Mouse (Mus musculus) midbrain, embryonic 11.5 days (tissue): ENCODE data around the gene Prkag3. TPM values are rescaled to one million over a fixed set of nuclear protein-coding genes. Genes with fewer than 3 reads are reported as not detected.

Experiments used
- ATAC-seq: fragments of 200-750 bp; cut with Nextera tagmentation; 2 replicates; pipeline ENCODE4 v1.8.0; 2017; ENCODE audit warnings: moderate TSS enrichment, moderate library complexity; ENCODE audit not compliant: low FRiP score
- DNase-seq: peaks from one replicate; pipeline ENCODE4 v3.0.0; 2015; ENCODE audit warnings: low spot score; ENCODE audit errors: missing footprints
- H3K27ac ChIP-seq: fragments of 300-500 bp; sonication (generic); 2 replicates; pipeline ENCODE4 v1.5.1; 2014; ENCODE audit warnings: low read depth, low read length
- H3K27me3 ChIP-seq: fragments of 300-500 bp; sonication (generic); 2 replicates; pipeline ENCODE4 v1.6.1; 2014; ENCODE audit warnings: mild to moderate bottlenecking, low read length, moderate library complexity, mixed read lengths; ENCODE audit not compliant: control insufficient read depth, insufficient read depth
- H3K36me3 ChIP-seq: fragments of 300-500 bp; sonication (generic); 2 replicates; pipeline ENCODE4 v1.6.1; 2014; ENCODE audit warnings: mild to moderate bottlenecking, low read length, moderate library complexity, mixed read lengths; ENCODE audit not compliant: control insufficient read depth, insufficient read depth
- H3K4me1 ChIP-seq: fragments of 300-500 bp; sonication (generic); 2 replicates; pipeline ENCODE4 v1.6.1; 2014; ENCODE audit warnings: low read length; ENCODE audit not compliant: control insufficient read depth, insufficient read depth
- H3K4me2 ChIP-seq: fragments of 300-500 bp; sonication (generic); 2 replicates; pipeline ENCODE4 v1.6.1; 2014; ENCODE audit warnings: mild to moderate bottlenecking, moderate library complexity
- H3K4me3 ChIP-seq: fragments of 300-500 bp; sonication (generic); 2 replicates; pipeline ENCODE4 v1.5.1; 2014; ENCODE audit warnings: low read depth, low read length
- H3K9ac ChIP-seq: fragments of 300-500 bp; sonication (generic); 2 replicates; pipeline ENCODE4 v1.6.1; 2014; ENCODE audit warnings: low read length
- H3K9me3 ChIP-seq: fragments of 300-500 bp; sonication (generic); 2 replicates; pipeline ENCODE4 v1.6.1; 2016; ENCODE audit warnings: low read length; ENCODE audit not compliant: control insufficient read depth
- WGBS: fragments of 180-500 bp; shearing (Covaris S2); extraction: QIAGEN DNeasy Blood & Tissue Kit; methylation state at CpG from one replicate; pipeline ENCODE4 v1.1.7; 2014; 5-methylcytosine and 5-hydroxymethylcytosine counted together
- polyA plus RNA-seq: library from polyadenylated mRNA; unstranded; fragments of >200 nt; fragmentation: Nextera tagmentation; extraction: Ambion mirVana; gene quantifications from 2 replicates; pipeline ENCODE4 v1.2.1, GENCODE M21; 2014

Prkag3 gene
- polyA plus RNA-seq, 1 experiment from 2014 or later: not detected

GRCm38 (mm10) chr1:74712461-74713098 lies 36.4 kb downstream of the Prkag3 start:
- 41% methylated on average over 5 of the region's 5 CpGs for WGBS

GRCm38 (mm10) chr1:74712046-74712445 lies 37.0 kb downstream of the Prkag3 start:
- Histone ChIP-seq H3K36me3 (no peaks in the 10 kb centered on the region), H3K4me1 (no peaks in the 10 kb centered on the region), H3K27me3 (no peaks in the 10 kb centered on the region), H3K4me3 (no peak overlapping the region), H3K4me2 (no peak overlapping the region), H3K27ac (no peak overlapping the region), H3K9me3 (no peaks in the 10 kb centered on the region), H3K9ac (no peak overlapping the region)
- no peak for ATAC-seq
- 76% methylated on average over 4 of the region's 4 CpGs for WGBS
- no peak for DNase-seq

More at GRCm38 (mm10) chr1:74712461-74713098, 36.4 kb downstream of the Prkag3 start:
- Histone ChIP-seq H3K4me3 (peak overlapping the region; percentile 43; the same call in 1 of the 2 replicates), H3K4me2 (peak overlapping the region; percentile 92), H3K9ac (peak overlapping the region; percentile 65), H3K27ac (no peak overlapping the region), H3K36me3 (no peaks in the 10 kb centered on the region), H3K4me1 (no peaks in the 10 kb centered on the region), H3K27me3 (no peaks in the 10 kb centered on the region), H3K9me3 (no peaks in the 10 kb centered on the region)
- ATAC-seq (no peak), DNase-seq (peak; percentile 88)

- DNase-seq: no peak
- 46% methylated on average over 6 of the region's 6 CpGs for WGBS
These were observed 39.5 kb downstream of the Prkag3 start for GRCm38 (mm10) chr1:74709566-74709965.

GRCm38 (mm10) chr1:74705016-74705415 lies 44.0 kb downstream of the Prkag3 start:
- Histone ChIP-seq H3K36me3 (no peaks in the 10 kb centered on the region), H3K9me3 (no peaks in the 10 kb centered on the region), H3K27ac (no peak overlapping the region), H3K27me3 (no peaks in the 10 kb centered on the region), H3K4me1 (no peaks in the 10 kb centered on the region), H3K4me3 (no peak overlapping the region), H3K4me2 (no peak overlapping the region), H3K9ac (no peak overlapping the region)
- 90% methylated on average over 5 of the region's 5 CpGs for whole genome bisulfite sequencing
- DNase-seq (no peak), ATAC-seq (no peak)

More at GRCm38 (mm10) chr1:74709566-74709965, 39.5 kb downstream of the Prkag3 start:
- ATAC-seq: no peak
- Histone ChIP-seq H3K9ac (no peak overlapping the region), H3K27me3 (no peaks in the 10 kb centered on the region), H3K9me3 (no peaks in the 10 kb centered on the region), H3K4me1 (no peaks in the 10 kb centered on the region), H3K4me2 (no peak overlapping the region), H3K36me3 (no peaks in the 10 kb centered on the region), H3K27ac (no peak overlapping the region), H3K4me3 (no peak overlapping the region)

- Histone ChIP-seq H3K27ac (no peak overlapping the region), H3K36me3 (no peaks in the 10 kb centered on the region), H3K27me3 (no peaks in the 10 kb centered on the region), H3K9ac (no peak overlapping the region), H3K4me2 (no peak overlapping the region), H3K9me3 (no peaks in the 10 kb centered on the region), H3K4me3 (no peak overlapping the region), H3K4me1 (no peaks in the 10 kb centered on the region)
- WGBS: 86% methylated on average over 3 of the region's 3 CpGs
- ATAC-seq (no peak), DNase-seq (no peak)
These were observed 44.9 kb downstream of the Prkag3 start for GRCm38 (mm10) chr1:74704156-74704555.

GRCm38 (mm10) chr1:74702142-74702553 lies 46.9 kb downstream of the Prkag3 start:
- DNase-seq (no peak), ATAC-seq (no peak)
- Histone ChIP-seq H3K27ac (no peak overlapping the region), H3K9me3 (no peaks in the 10 kb centered on the region), H3K27me3 (no peaks in the 10 kb centered on the region), H3K9ac (no peak overlapping the region), H3K4me2 (no peak overlapping the region), H3K4me3 (no peak overlapping the region), H3K36me3 (peaks cover 6% of the 10 kb centered on the region; the same call in 1 of the 2 replicates), H3K4me1 (no peaks in the 10 kb centered on the region)
- 86% methylated on average over 6 of the region's 6 CpGs for WGBS

GRCm38 (mm10) chr1:74698791-74699190 lies 50.2 kb downstream of the Prkag3 start:
- H3K27ac ChIP-seq: no peak overlapping the region
- no peak overlapping the region for H3K9ac ChIP-seq
- 92% methylated on average over 1 of the region's 1 CpGs for WGBS
- H3K4me2 ChIP-seq: no peak overlapping the region
- H3K4me1 ChIP-seq: no peaks in the 10 kb centered on the region
- DNase-seq (no peak), ATAC-seq (no peak)
- H3K36me3 ChIP-seq: peaks cover 19% of the 10 kb centered on the region
- H3K9me3 ChIP-seq: no peaks in the 10 kb centered on the region
- no peak overlapping the region for H3K4me3 ChIP-seq
- H3K27me3 ChIP-seq: no peaks in the 10 kb centered on the region

- no peak overlapping the region for H3K27ac ChIP-seq
- no peaks in the 10 kb centered on the region for H3K9me3 ChIP-seq
- H3K4me3 ChIP-seq: no peak overlapping the region
- H3K4me1 ChIP-seq: no peaks in the 10 kb centered on the region
- H3K36me3 ChIP-seq: peaks cover 19% of the 10 kb centered on the region
- no peak for ATAC-seq
- H3K4me2 ChIP-seq: no peak overlapping the region
- no peak for DNase-seq
- H3K9ac ChIP-seq: no peak overlapping the region
- H3K27me3 ChIP-seq: no peaks in the 10 kb centered on the region
- WGBS: 100% methylated on average over 1 of the region's 1 CpGs
These were observed 50.7 kb downstream of the Prkag3 start for GRCm38 (mm10) chr1:74698353-74698752.

- peaks cover 19% of the 10 kb centered on the region for H3K36me3 ChIP-seq
- H3K9me3 ChIP-seq: no peaks in the 10 kb centered on the region
- H3K27ac ChIP-seq: no peak overlapping the region
- WGBS: 92% methylated on average over 6 of the region's 6 CpGs
- no peak overlapping the region for H3K4me2 ChIP-seq
- H3K27me3 ChIP-seq: no peaks in the 10 kb centered on the region
- no peak for DNase-seq
- no peaks in the 10 kb centered on the region for H3K4me1 ChIP-seq
- H3K9ac ChIP-seq: no peak overlapping the region
- no peak overlapping the region for H3K4me3 ChIP-seq
- no peak for ATAC-seq
These were observed 51.6 kb downstream of the Prkag3 start for GRCm38 (mm10) chr1:74697416-74697815.
